Mouse (Mus musculus) midbrain, postnatal 0 days (tissue): ENCODE measurements around the gene Atp6v1d. TPM values are rescaled to one million over a fixed set of nuclear protein-coding genes. Genes with fewer than 3 reads are reported as not detected.

ENCODE experiments used
- ATAC-seq: fragments of 200-750 bp; cut with Nextera tagmentation; 2 replicates; pipeline ENCODE4 v1.8.0; 2017; ENCODE audit warnings: moderate number of reproducible peaks, mild to moderate bottlenecking, moderate TSS enrichment, moderate library complexity; ENCODE audit not compliant: low FRiP score
- DNase-seq: peaks from one replicate; pipeline ENCODE4 v3.0.0-alpha.2; 2015; ENCODE audit warnings: low spot score
- H3K27ac ChIP-seq: fragments of 300-500 bp; sonication (generic); 2 replicates; pipeline ENCODE4 v1.5.1; 2014; ENCODE audit warnings: low read depth, mild to moderate bottlenecking, low read length, mixed read lengths
- H3K27me3 ChIP-seq: fragments of 300-500 bp; sonication (generic); 2 replicates; pipeline ENCODE4 v1.6.1; 2014; ENCODE audit warnings: low read length, control low read depth, mixed read lengths; ENCODE audit not compliant: insufficient read depth
- H3K36me3 ChIP-seq: fragments of 300-500 bp; sonication (generic); 2 replicates; pipeline ENCODE4 v1.6.1; 2014; ENCODE audit warnings: low read length, control low read depth, mixed read lengths; ENCODE audit not compliant: insufficient read depth
- H3K4me1 ChIP-seq: fragments of 300-500 bp; sonication (generic); 2 replicates; pipeline ENCODE4 v1.6.1; 2014; ENCODE audit warnings: mild to moderate bottlenecking, control low read depth, antibody characterized with exemption, low read length, mixed read lengths; ENCODE audit not compliant: insufficient read depth
- H3K4me2 ChIP-seq: fragments of 300-500 bp; sonication (generic); 2 replicates; pipeline ENCODE4 v1.6.1; 2014; ENCODE audit warnings: low read depth, mild to moderate bottlenecking, low read length, mixed read lengths; ENCODE audit not compliant: poor library complexity, severe bottlenecking
- H3K4me3 ChIP-seq: fragments of 300-500 bp; sonication (generic); 2 replicates; pipeline ENCODE4 v1.5.1; 2014; ENCODE audit warnings: low read depth, mild to moderate bottlenecking, low read length, moderate library complexity
- H3K9ac ChIP-seq: fragments of 300-500 bp; sonication (generic); replicated peaks from 2 replicates; pipeline ENCODE4 v1.6.1; 2014; ENCODE audit warnings: mild to moderate bottlenecking, low read length, moderate library complexity, mixed read lengths; ENCODE audit not compliant: poor library complexity, severe bottlenecking
- H3K9me3 ChIP-seq: fragments of 300-500 bp; sonication (generic); 2 replicates; pipeline ENCODE4 v1.6.1; 2016; ENCODE audit warnings: low read length, control low read depth
- CTCF ChIP-seq: IDR thresholded peaks from 2 replicates; pipeline ENCODE4 v1.5.1; 2016; ENCODE audit warnings: antibody characterized with exemption, mild to moderate bottlenecking
- WGBS: fragments of 180-500 bp; shearing (Covaris S2); extraction: QIAGEN DNeasy Blood & Tissue Kit; methylation state at CpG from one replicate; pipeline ENCODE4 v1.1.7; 2014; 5-methylcytosine and 5-hydroxymethylcytosine counted together
- polyA plus RNA-seq: library from polyadenylated mRNA; unstranded; fragments of >200 nt; fragmentation: Nextera tagmentation; extraction: Ambion mirVana; gene quantifications from 2 replicates; pipeline ENCODE4 v1.2.1, GENCODE M21; 2015
- total RNA-seq: library from RNA; depleted of rRNA; stranded (reverse); fragments of >200 nt; gene quantifications from 2 replicates; pipeline ENCODE4 v1.2.3, GENCODE M21; 2014

The Atp6v1d gene
- total and polyA plus RNA-seq, 2 experiments from 2014 or later, result 48.1 to 197 TPM

GRCm38 (mm10) chr12:78868115-78868514, 6.7 kb upstream of the Atp6v1d start:
- H3K4me1 ChIP-seq, result peaks cover 2% of the 10 kb centered on the region; the same call in 1 of the 2 replicates
- TF ChIP-seq CTCF, result no peak
- H3K4me2 ChIP-seq, result no peak overlapping the region
- H3K27ac ChIP-seq, result no peak overlapping the region
- H3K27me3 ChIP-seq, result no peaks in the 10 kb centered on the region
- H3K4me3 ChIP-seq, result no peak overlapping the region
- no peak for DNase-seq
- no peak overlapping the region for H3K9ac ChIP-seq
- H3K9me3 ChIP-seq, result no peaks in the 10 kb centered on the region
- WGBS, result 95% methylated on average over 1 of the region's 1 CpGs
- H3K36me3 ChIP-seq, result no peaks in the 10 kb centered on the region; the same call in 1 of the 2 replicates
- ATAC-seq, result no peak

GRCm38 (mm10) chr12:78865434-78865833, 4.0 kb upstream of the Atp6v1d start:
- no peaks in the 10 kb centered on the region for H3K9me3 ChIP-seq
- H3K36me3 ChIP-seq, result no peaks in the 10 kb centered on the region; the same call in 1 of the 2 replicates
- no peak overlapping the region for H3K4me3 ChIP-seq
- H3K9ac ChIP-seq, result no peak overlapping the region
- peak; percentile 35; the same call in 1 of the 2 replicates for TF ChIP-seq CTCF
- DNase-seq (no peak), ATAC-seq (no peak)
- peaks cover 8% of the 10 kb centered on the region; the same call in 1 of the 2 replicates for H3K4me1 ChIP-seq
- no peak overlapping the region for H3K27ac ChIP-seq
- no peak overlapping the region for H3K4me2 ChIP-seq
- WGBS, result 94% methylated on average over 1 of the region's 1 CpGs
- H3K27me3 ChIP-seq, result no peaks in the 10 kb centered on the region

- no peak for ATAC-seq
- TF ChIP-seq CTCF, result no peak
- H3K27ac ChIP-seq, result peak overlapping the region; percentile 77
- peaks cover 16% of the 10 kb centered on the region; the same call in 1 of the 2 replicates for H3K4me1 ChIP-seq
- H3K4me3 ChIP-seq, result peak overlapping the region; percentile 89
- DNase-seq, result no peak
- no peaks in the 10 kb centered on the region for H3K9me3 ChIP-seq
- no peaks in the 10 kb centered on the region for H3K27me3 ChIP-seq
- H3K4me2 ChIP-seq, result peak overlapping the region; percentile 56
- peak overlapping the region; percentile 76 for H3K9ac ChIP-seq
- H3K36me3 ChIP-seq, result no peaks in the 10 kb centered on the region; the same call in 1 of the 2 replicates
- under 1% methylated on average over 22 of the region's 22 CpGs for WGBS
Observed at GRCm38 (mm10) chr12:78862254-78862730, 854 bp upstream of the Atp6v1d start.

- Histone ChIP-seq H3K4me1 (peaks cover 16% of the 10 kb centered on the region; the same call in 1 of the 2 replicates), H3K36me3 (no peaks in the 10 kb centered on the region), H3K4me3 (peak overlapping the region; percentile 89), H3K9me3 (no peaks in the 10 kb centered on the region), H3K27me3 (no peaks in the 10 kb centered on the region), H3K27ac (peak overlapping the region; percentile 74), H3K9ac (peak overlapping the region; percentile 79), H3K4me2 (peak overlapping the region; percentile 86)
- TF ChIP-seq CTCF, result no peak
- ATAC-seq, result peak; percentile 41; the same call in 1 of the 2 replicates
- 1% methylated on average over 30 of the region's 30 CpGs for WGBS
- DNase-seq, result peak; percentile 2
Observed at GRCm38 (mm10) chr12:78860921-78861495, 430 bp downstream of the Atp6v1d start.

GRCm38 (mm10) chr12:78848246-78848645, 13.2 kb downstream of the Atp6v1d start:
- Histone ChIP-seq H3K27me3 (no peaks in the 10 kb centered on the region), H3K36me3 (peaks cover 25% of the 10 kb centered on the region), H3K4me3 (no peak overlapping the region), H3K9ac (no peak overlapping the region), H3K27ac (no peak overlapping the region), H3K4me2 (no peak overlapping the region), H3K4me1 (no peaks in the 10 kb centered on the region), H3K9me3 (no peaks in the 10 kb centered on the region)
- ATAC-seq, result no peak
- TF ChIP-seq CTCF, result no peak
- DNase-seq, result no peak
- WGBS, result 89% methylated on average over 4 of the region's 4 CpGs

GRCm38 (mm10) chr12:78842429-78842828, 19.0 kb downstream of the Atp6v1d start:
- H3K9me3 ChIP-seq, result no peaks in the 10 kb centered on the region
- H3K4me2 ChIP-seq, result no peak overlapping the region
- H3K36me3 ChIP-seq, result peaks cover 23% of the 10 kb centered on the region
- no peak overlapping the region for H3K4me3 ChIP-seq
- 89% methylated on average over 1 of the region's 1 CpGs for WGBS
- no peaks in the 10 kb centered on the region for H3K27me3 ChIP-seq
- no peak overlapping the region for H3K27ac ChIP-seq
- no peak overlapping the region for H3K9ac ChIP-seq
- H3K4me1 ChIP-seq, result no peaks in the 10 kb centered on the region
- ATAC-seq, result no peak
- DNase-seq, result no peak
- no peak for TF ChIP-seq CTCF
